Mouse (Mus musculus): Measurements from ENCODE around the gene Hcn3.

- no peak for TF ChIP-seq CTCF (IDR thresholded peaks at IDR 0.05; ENCODE audit: borderline replicate concordance, control insufficient read depth, extremely low read depth, insufficient read depth, low read length, poor library complexity)
- TF ChIP-seq POLR2A (IDR thresholded peaks at IDR 0.05; ENCODE audit: control insufficient read depth, extremely low read depth, insufficient read depth, low read length, poor library complexity): no peak
Observed at GRCm38 (mm10) chr3:89190436-89190835, 30.4 kb upstream of the Hcn3 start.
